Mouse (Mus musculus) hindbrain, embryonic 13.5 days (tissue): Measurements from ENCODE around the gene Spaca6. TPM values are rescaled to one million over a fixed set of nuclear protein-coding genes. Genes with fewer than 3 reads are reported as not detected.

Source experiments
- ATAC-seq: fragments of 200-750 bp; cut with Nextera tagmentation; 2 replicates; pipeline ENCODE4 v1.8.0; 2017; ENCODE audit warnings: moderate TSS enrichment; ENCODE audit not compliant: low FRiP score
- H3K27ac ChIP-seq: fragments of 300-500 bp; sonication (generic); 2 replicates; pipeline ENCODE4 v1.5.1; 2015; ENCODE audit warnings: inconsistent platforms, mild to moderate bottlenecking, moderate library complexity
- H3K27me3 ChIP-seq: fragments of 300-500 bp; sonication (generic); 2 replicates; pipeline ENCODE4 v1.6.1; 2015; ENCODE audit warnings: mild to moderate bottlenecking, inconsistent platforms
- H3K36me3 ChIP-seq: fragments of 300-500 bp; sonication (generic); 2 replicates; pipeline ENCODE4 v1.6.1; 2015; ENCODE audit warnings: mild to moderate bottlenecking, inconsistent platforms
- H3K4me1 ChIP-seq: fragments of 300-500 bp; sonication (generic); replicated peaks from 2 replicates; pipeline ENCODE4 v1.6.1; 2015; ENCODE audit warnings: inconsistent platforms
- H3K4me2 ChIP-seq: fragments of 300-500 bp; sonication (generic); 2 replicates; pipeline ENCODE4 v1.6.1; 2015; ENCODE audit warnings: inconsistent platforms, mild to moderate bottlenecking, moderate library complexity
- H3K4me3 ChIP-seq: fragments of 300-500 bp; sonication (generic); 2 replicates; pipeline ENCODE4 v1.5.1; 2015; ENCODE audit warnings: mild to moderate bottlenecking, inconsistent platforms
- H3K9ac ChIP-seq: fragments of 300-500 bp; sonication (generic); 2 replicates; pipeline ENCODE4 v1.6.1; 2015; ENCODE audit warnings: mild to moderate bottlenecking, inconsistent platforms
- H3K9me3 ChIP-seq: fragments of 300-500 bp; sonication (generic); 2 replicates; pipeline ENCODE4 v1.6.1; 2016; ENCODE audit warnings: inconsistent platforms
- WGBS: fragments of 180-500 bp; shearing (Covaris S2); methylation state at CpG from one replicate; pipeline ENCODE4 v1.1.7; 2015; 5-methylcytosine and 5-hydroxymethylcytosine counted together
- polyA plus RNA-seq: library from polyadenylated mRNA; unstranded; fragments of >200 nt; fragmentation: Nextera tagmentation; extraction: Ambion mirVana; gene quantifications from 2 replicates; pipeline ENCODE4 v1.2.1, GENCODE M21; 2015

Spaca6 gene
- 34.0 and 38.5 TPM in 2 replicates for polyA plus RNA-seq

GRCm38 (mm10) chr17:17826751-17827657 lies at the start of gene Spaca6:
Gene Spaca6 (plus strand): TSS chr17:17827158.
- H3K27ac ChIP-seq, result peak within 1 kb of the TSS; percentile 100
- 1% methylated on average over 40 of the region's 42 CpGs for WGBS
- peak within 1 kb of the TSS; percentile 96 for H3K4me2 ChIP-seq
- H3K36me3 ChIP-seq, result peaks cover 14% of the 10 kb centered on the region
- peaks cover 33% of the 10 kb centered on the region for H3K4me1 ChIP-seq
- H3K4me3 ChIP-seq, result peak within 1 kb of the TSS; percentile 88
- H3K27me3 ChIP-seq, result no peaks in the 10 kb centered on the region
- peak within 1 kb of the TSS; percentile 98 for H3K9ac ChIP-seq
- H3K9me3 ChIP-seq, result no peaks in the 10 kb centered on the region
- peak; percentile 81 for ATAC-seq

GRCm38 (mm10) chr17:17790866-17791630 lies 35.9 kb upstream of the Spaca6 start:
- Histone ChIP-seq H3K27ac (no peak overlapping the region), H3K9me3 (no peaks in the 10 kb centered on the region), H3K4me2 (no peak overlapping the region), H3K4me3 (no peak overlapping the region), H3K36me3 (no peaks in the 10 kb centered on the region), H3K4me1 (no peaks in the 10 kb centered on the region), H3K9ac (no peak overlapping the region), H3K27me3 (no peaks in the 10 kb centered on the region)
- ATAC-seq, result no peak
- 84% methylated on average over 3 of the region's 3 CpGs for WGBS

DNA sequence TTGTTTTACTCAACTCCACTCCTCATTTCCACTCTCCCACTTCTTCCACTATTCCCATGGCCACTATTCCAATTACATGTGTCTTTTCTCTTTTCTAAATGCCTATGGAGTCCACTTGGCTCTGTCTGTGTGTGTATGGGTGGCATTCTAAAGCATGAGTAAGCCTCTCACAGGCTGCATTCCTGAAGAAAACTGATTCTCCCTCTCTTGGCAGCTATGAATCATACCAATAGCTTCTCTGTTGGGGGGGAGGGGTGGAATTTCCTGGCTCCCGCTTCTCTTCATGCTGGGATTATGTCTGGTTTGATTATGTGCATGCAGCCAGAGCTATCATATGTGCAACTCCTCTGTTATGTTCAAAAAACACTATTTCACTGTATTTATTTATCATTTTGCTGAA lies 34.4 kb upstream of the Spaca6 start:
- Histone ChIP-seq H3K4me1 (no peaks in the 10 kb centered on the region), H3K9ac (no peak overlapping the region), H3K9me3 (no peaks in the 10 kb centered on the region), H3K4me2 (no peak overlapping the region), H3K4me3 (no peak overlapping the region), H3K27me3 (no peaks in the 10 kb centered on the region), H3K36me3 (no peaks in the 10 kb centered on the region), H3K27ac (no peak overlapping the region)
- 44% methylated on average over 1 of the region's 1 CpGs for WGBS
- ATAC-seq, result no peak

- 65% methylated on average over 2 of the region's 2 CpGs for WGBS
- no peak overlapping the region for H3K4me3 ChIP-seq
- no peak overlapping the region for H3K9ac ChIP-seq
These were observed 31.4 kb upstream of the Spaca6 start for GRCm38 (mm10) chr17:17795527-17795926.

DNA sequence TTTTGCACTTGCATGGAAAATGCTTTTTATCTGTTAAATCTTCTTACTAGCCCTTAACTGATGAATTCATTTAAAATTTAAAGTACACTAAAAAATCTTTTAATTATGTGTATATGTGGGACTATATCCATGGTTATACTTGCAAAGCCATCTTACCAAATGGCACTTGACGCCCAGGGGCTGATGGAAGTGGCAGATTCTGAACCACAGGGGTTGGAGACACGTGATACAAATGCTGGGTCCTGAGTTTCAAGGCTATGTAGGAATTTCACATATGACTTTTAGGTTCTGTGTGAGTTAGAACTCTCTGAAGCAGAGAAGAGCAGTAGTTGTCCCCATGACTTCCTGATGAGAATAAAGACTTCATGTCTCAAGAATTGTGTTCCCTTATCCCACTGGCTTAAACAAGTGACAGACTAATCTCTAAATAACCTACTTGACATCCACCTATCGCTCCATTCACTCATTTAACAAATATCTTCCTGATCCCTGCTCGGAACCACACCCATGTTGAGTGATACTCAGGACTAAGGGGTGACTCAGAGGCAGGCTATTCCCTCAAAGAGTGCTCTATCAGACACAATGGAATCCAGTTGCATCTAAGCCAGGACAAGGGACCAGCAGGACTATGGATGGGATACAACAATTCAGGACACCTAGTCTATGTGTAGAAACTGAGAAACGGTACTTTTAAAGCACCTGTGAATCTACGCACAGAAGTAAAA lies 3.2 kb upstream of the Spaca6 start:
- no peak overlapping the region for H3K4me3 ChIP-seq
- H3K9ac ChIP-seq, result no peak overlapping the region
- 82% methylated on average over 6 of the region's 6 CpGs for whole genome bisulfite sequencing
- no peaks in the 10 kb centered on the region for H3K9me3 ChIP-seq
- ATAC-seq, result no peak
- H3K4me1 ChIP-seq, result peaks cover 6% of the 10 kb centered on the region
- no peak overlapping the region for H3K27ac ChIP-seq
- no peaks in the 10 kb centered on the region for H3K36me3 ChIP-seq
- H3K4me2 ChIP-seq, result no peak overlapping the region
- H3K27me3 ChIP-seq, result no peaks in the 10 kb centered on the region

More at GRCm38 (mm10) chr17:17795527-17795926, 31.4 kb upstream of the Spaca6 start:
- no peaks in the 10 kb centered on the region for H3K36me3 ChIP-seq
- H3K4me1 ChIP-seq, result no peaks in the 10 kb centered on the region
- H3K27me3 ChIP-seq, result no peaks in the 10 kb centered on the region
- no peak overlapping the region for H3K27ac ChIP-seq
- H3K9me3 ChIP-seq, result no peaks in the 10 kb centered on the region
- no peak for ATAC-seq
- H3K4me2 ChIP-seq, result no peak overlapping the region

- peaks cover 23% of the 10 kb centered on the region for H3K4me1 ChIP-seq
- no peaks in the 10 kb centered on the region for H3K9me3 ChIP-seq
- H3K4me2 ChIP-seq, result peak overlapping the region; percentile 96
- peak overlapping the region; percentile 88 for H3K4me3 ChIP-seq
- no peaks in the 10 kb centered on the region for H3K27me3 ChIP-seq
- peak overlapping the region; percentile 98 for H3K9ac ChIP-seq
- H3K36me3 ChIP-seq, result peaks cover 5% of the 10 kb centered on the region
- 1% methylated on average over 17 of the region's 22 CpGs for WGBS
- H3K27ac ChIP-seq, result peak overlapping the region; percentile 100
- ATAC-seq, result peak; percentile 50
These were observed 902 bp upstream of the Spaca6 start for GRCm38 (mm10) chr17:17825921-17826591.

DNA sequence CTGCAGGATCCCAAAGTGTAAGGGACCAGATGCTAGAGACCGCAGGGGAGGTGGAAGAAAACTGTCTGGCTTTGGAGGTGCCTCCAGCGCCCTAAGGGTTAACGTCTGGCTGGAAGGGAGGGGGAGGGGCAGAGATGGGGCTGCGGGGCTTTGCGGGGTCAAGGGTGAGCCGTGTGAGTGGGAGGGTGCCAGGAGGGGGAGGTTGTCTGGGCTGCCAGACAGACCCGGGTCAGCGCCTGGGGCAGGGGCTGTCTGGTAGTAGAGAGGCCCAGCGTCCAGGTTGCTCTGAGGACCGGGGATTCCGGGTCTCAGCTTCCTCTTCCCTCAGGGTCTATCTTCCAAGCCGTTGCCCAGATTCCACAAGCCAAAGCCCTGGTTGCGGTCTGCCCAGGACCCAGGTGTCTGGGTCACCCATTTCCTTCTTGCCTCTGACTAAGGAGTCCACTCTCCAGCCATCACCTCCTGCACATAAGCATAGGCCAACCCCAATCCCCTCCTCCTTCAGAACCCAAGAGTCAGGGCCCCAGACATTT lies 766 bp downstream of the Spaca6 start:
- H3K27ac ChIP-seq, result peak overlapping the region; percentile 100
- H3K4me3 ChIP-seq, result peak overlapping the region; percentile 88
- H3K27me3 ChIP-seq, result no peaks in the 10 kb centered on the region
- WGBS, result 0% methylated on average over 13 of the region's 13 CpGs
- peaks cover 39% of the 10 kb centered on the region for H3K4me1 ChIP-seq
- H3K36me3 ChIP-seq, result peaks cover 20% of the 10 kb centered on the region
- H3K9ac ChIP-seq, result peak overlapping the region; percentile 98
- peak; percentile 23 for ATAC-seq
- H3K4me2 ChIP-seq, result peak overlapping the region; percentile 96
- H3K9me3 ChIP-seq, result no peaks in the 10 kb centered on the region

- Histone ChIP-seq H3K4me1 (peaks cover 45% of the 10 kb centered on the region), H3K4me2 (peak overlapping the region; percentile 96), H3K27me3 (no peaks in the 10 kb centered on the region), H3K36me3 (peaks cover 25% of the 10 kb centered on the region), H3K9ac (peak overlapping the region; percentile 98), H3K27ac (peak overlapping the region; percentile 100), H3K9me3 (no peaks in the 10 kb centered on the region), H3K4me3 (peak overlapping the region; percentile 88)
- peak; percentile 43 for ATAC-seq
- WGBS, result 2% methylated on average over 9 of the region's 15 CpGs
These were observed 1.4 kb downstream of the Spaca6 start for GRCm38 (mm10) chr17:17828191-17828981.

GRCm38 (mm10) chr17:17829052-17829785 lies 2.3 kb downstream of the Spaca6 start:
- peak overlapping the region; percentile 100 for H3K27ac ChIP-seq
- no peaks in the 10 kb centered on the region for H3K27me3 ChIP-seq
- peak overlapping the region; percentile 88 for H3K4me3 ChIP-seq
- peak overlapping the region; percentile 96 for H3K4me2 ChIP-seq
- peaks cover 32% of the 10 kb centered on the region for H3K36me3 ChIP-seq
- peaks cover 54% of the 10 kb centered on the region for H3K4me1 ChIP-seq
- 3% methylated on average over 6 of the region's 6 CpGs for WGBS
- H3K9me3 ChIP-seq, result no peaks in the 10 kb centered on the region
- no peak for ATAC-seq
- H3K9ac ChIP-seq, result peak overlapping the region; percentile 98

DNA sequence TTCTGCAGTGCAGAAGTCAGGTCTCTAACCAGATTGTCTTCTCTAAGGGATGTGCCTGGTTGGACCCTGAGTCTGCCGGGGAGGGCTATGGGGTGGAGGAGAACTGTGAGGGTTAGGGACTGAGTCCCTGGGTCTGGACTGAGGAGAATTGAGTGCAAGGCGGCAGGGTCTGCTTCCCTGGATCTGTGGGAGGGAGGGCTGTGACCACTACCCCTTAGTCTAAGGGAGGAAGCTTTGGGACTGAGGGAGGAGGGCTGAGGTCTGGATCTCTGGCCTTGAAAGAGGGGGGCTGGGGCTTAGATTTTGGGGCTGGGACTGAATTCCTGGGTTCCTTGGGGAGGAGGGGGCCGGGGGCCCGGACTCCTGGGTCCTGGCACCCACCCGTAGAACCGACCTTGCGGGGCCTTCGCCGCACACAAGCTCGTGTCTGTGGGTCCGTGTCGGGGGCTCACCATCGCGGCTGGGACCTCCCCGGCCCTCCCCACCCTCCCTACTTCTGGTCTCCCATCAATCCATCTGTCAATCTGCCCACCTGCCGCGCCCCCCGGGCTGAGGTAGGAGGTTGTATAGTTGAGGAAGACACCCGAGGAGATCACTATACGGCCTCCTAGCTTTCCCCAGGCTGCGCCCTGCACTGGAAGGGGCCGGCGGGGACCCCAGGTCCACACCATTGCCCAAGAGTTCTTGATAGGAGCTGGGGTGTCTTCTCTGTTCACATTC lies 3.0 kb downstream of the Spaca6 start:
- Histone ChIP-seq H3K4me3 (peak overlapping the region; percentile 88), H3K36me3 (peaks cover 32% of the 10 kb centered on the region), H3K4me1 (peaks cover 61% of the 10 kb centered on the region), H3K4me2 (peak overlapping the region; percentile 96), H3K27me3 (no peaks in the 10 kb centered on the region), H3K9me3 (no peaks in the 10 kb centered on the region), H3K27ac (peak overlapping the region; percentile 100), H3K9ac (peak overlapping the region; percentile 98)
- 44% methylated on average over 23 of the region's 23 CpGs for WGBS
- ATAC-seq, result no peak
